Mouse (Mus musculus) forebrain, embryonic 14.5 days (tissue): ENCODE measurements at regions not wholly inside any gene's neighbourhood (a gene's known extent, or its start where the extent isn't known, plus 50 kb on each side); places are given as distances from the start of the nearest gene placed in this dataset.

Experiments used
- ATAC-seq: fragments of 200-750 bp; cut with Nextera tagmentation; 2 replicates; pipeline ENCODE4 v1.8.0; 2017; ENCODE audit warnings: mild to moderate bottlenecking, moderate library complexity
- DNase-seq: peaks from one replicate; pipeline ENCODE4 v3.0.0-alpha.2; 2015; ENCODE audit warnings: low spot score
- H3K27ac ChIP-seq: fragments of 300-500 bp; sonication (generic); 2 replicates; pipeline ENCODE4 v1.5.1; 2014; ENCODE audit warnings: low read depth, mild to moderate bottlenecking, control low read depth, low read length, moderate library complexity
- H3K27me3 ChIP-seq: fragments of 300-500 bp; sonication (generic); replicated peaks from 2 replicates; pipeline ENCODE4 v1.6.1; 2014; ENCODE audit warnings: low read length, control low read depth, mixed read lengths; ENCODE audit not compliant: control insufficient read depth, insufficient read depth
- H3K36me3 ChIP-seq: fragments of 300-500 bp; sonication (generic); 2 replicates; pipeline ENCODE4 v1.6.1; 2014; ENCODE audit warnings: low read length, control low read depth; ENCODE audit not compliant: control insufficient read depth, insufficient read depth
- H3K4me1 ChIP-seq: fragments of 300-500 bp; sonication (generic); 2 replicates; pipeline ENCODE4 v1.6.1; 2014; ENCODE audit warnings: antibody characterized with exemption, low read length, control low read depth; ENCODE audit not compliant: control insufficient read depth, insufficient read depth
- H3K4me2 ChIP-seq: fragments of 300-500 bp; sonication (generic); 2 replicates; pipeline ENCODE4 v1.6.1; 2014; ENCODE audit warnings: mild to moderate bottlenecking, control low read depth, low read length
- H3K4me3 ChIP-seq: fragments of 300-500 bp; sonication (generic); 2 replicates; pipeline ENCODE4 v1.5.1; 2014; ENCODE audit warnings: low read depth, low read length, control low read depth
- H3K9ac ChIP-seq: fragments of 300-500 bp; sonication (generic); 2 replicates; pipeline ENCODE4 v1.6.1; 2014; ENCODE audit warnings: mild to moderate bottlenecking, low read length, control low read depth, moderate library complexity
- H3K9me3 ChIP-seq: fragments of 300-500 bp; sonication (generic); replicated peaks from 2 replicates; pipeline ENCODE4 v1.6.1; 2016; ENCODE audit warnings: low read length, control low read depth, mixed read lengths; ENCODE audit not compliant: control insufficient read depth
- WGBS: fragments of 180-500 bp; shearing (Covaris S2); extraction: QIAGEN DNeasy Blood & Tissue Kit; methylation state at CpG from one replicate; pipeline ENCODE4 v1.1.7; 2014; 5-methylcytosine and 5-hydroxymethylcytosine counted together

GRCm38 (mm10) chr3:159689743-159690142, 90.8 kb downstream of the Rpe65 start:
- no peak overlapping the region for H3K9ac ChIP-seq
- no peak for ATAC-seq
- DNase-seq, result peak; percentile 3
- no peaks in the 10 kb centered on the region for H3K4me1 ChIP-seq
- no peak overlapping the region for H3K4me2 ChIP-seq
- H3K27me3 ChIP-seq, result no peaks in the 10 kb centered on the region
- no peaks in the 10 kb centered on the region for H3K9me3 ChIP-seq
- H3K4me3 ChIP-seq, result no peak overlapping the region
- no peak overlapping the region for H3K27ac ChIP-seq
- no peaks in the 10 kb centered on the region for H3K36me3 ChIP-seq

- ATAC-seq (peak; percentile 77), DNase-seq (peak; percentile 42)
- no peaks in the 10 kb centered on the region for H3K9me3 ChIP-seq
- no peak overlapping the region for H3K9ac ChIP-seq
- H3K4me3 ChIP-seq, result no peak overlapping the region
- 29% methylated on average over 2 of the region's 2 CpGs for WGBS
- no peaks in the 10 kb centered on the region for H3K27me3 ChIP-seq
- H3K36me3 ChIP-seq, result no peaks in the 10 kb centered on the region
- H3K4me1 ChIP-seq, result no peaks in the 10 kb centered on the region
- H3K27ac ChIP-seq, result no peak overlapping the region
- no peak overlapping the region for H3K4me2 ChIP-seq
Observed at GRCm38 (mm10) chr3:159724340-159725119, 114.9 kb upstream of the Wls start.

GRCm38 (mm10) chr3:159732201-159732600, 107.3 kb upstream of the Wls start:
- 47% methylated on average over 1 of the region's 1 CpGs for WGBS
- Histone ChIP-seq H3K9me3 (no peaks in the 10 kb centered on the region), H3K27ac (no peak overlapping the region), H3K27me3 (no peaks in the 10 kb centered on the region), H3K9ac (no peak overlapping the region), H3K4me2 (no peak overlapping the region), H3K4me1 (no peaks in the 10 kb centered on the region), H3K4me3 (no peak overlapping the region), H3K36me3 (no peaks in the 10 kb centered on the region)
- no peak for ATAC-seq
- no peak for DNase-seq

DNA sequence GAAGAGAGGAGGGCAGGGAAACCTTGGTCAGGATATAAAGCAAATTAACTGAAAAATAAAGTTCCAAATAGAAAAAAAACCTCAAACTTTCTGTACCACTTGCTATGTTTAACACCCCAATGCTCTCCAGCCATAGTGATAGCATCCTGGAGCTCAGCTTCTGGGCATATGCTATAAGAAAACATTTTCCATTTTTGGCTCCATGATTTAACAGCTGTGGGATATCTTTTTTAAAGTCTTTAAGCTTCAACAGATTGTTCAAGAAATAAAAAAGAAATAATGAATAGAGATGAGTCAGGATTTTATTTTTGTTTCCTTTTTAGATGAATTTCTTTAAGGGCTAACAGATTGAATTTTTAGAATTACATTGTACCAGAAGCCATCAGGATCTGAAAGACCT, 106.3 kb upstream of the Wls start:
- no peaks in the 10 kb centered on the region for H3K4me1 ChIP-seq
- no peak overlapping the region for H3K4me2 ChIP-seq
- no peak for DNase-seq
- no peaks in the 10 kb centered on the region for H3K36me3 ChIP-seq
- no peaks in the 10 kb centered on the region for H3K27me3 ChIP-seq
- ATAC-seq, result no peak
- no peak overlapping the region for H3K4me3 ChIP-seq
- H3K27ac ChIP-seq, result no peak overlapping the region
- H3K9ac ChIP-seq, result no peak overlapping the region
- no peaks in the 10 kb centered on the region for H3K9me3 ChIP-seq

DNA sequence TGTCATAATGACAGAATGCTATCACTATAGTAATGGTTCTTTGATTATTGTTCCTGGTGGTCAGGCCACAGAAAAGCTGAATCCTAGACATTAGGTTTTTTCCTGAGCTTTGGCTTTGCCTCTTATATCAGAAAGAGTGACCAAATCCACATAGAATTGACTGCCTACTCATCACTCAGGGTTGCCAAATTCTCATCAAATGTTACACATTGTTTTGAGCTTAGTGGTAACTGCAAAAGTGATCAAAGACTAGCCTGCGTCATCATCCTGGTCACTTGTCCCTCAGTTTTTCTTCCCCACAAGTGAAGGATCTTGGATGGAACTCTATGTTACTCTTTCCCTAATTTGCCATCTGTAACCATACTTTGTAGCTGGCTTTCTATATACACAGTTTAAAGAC, 104.9 kb upstream of the Wls start:
- no peak for ATAC-seq

GRCm38 (mm10) chr3:159736070-159736469, 103.4 kb upstream of the Wls start:
- no peak for DNase-seq
- H3K4me3 ChIP-seq, result no peak overlapping the region
- H3K9ac ChIP-seq, result no peak overlapping the region
- no peak overlapping the region for H3K4me2 ChIP-seq
- no peak overlapping the region for H3K27ac ChIP-seq
- 76% methylated on average over 1 of the region's 1 CpGs for WGBS
- H3K36me3 ChIP-seq, result no peaks in the 10 kb centered on the region
- H3K27me3 ChIP-seq, result no peaks in the 10 kb centered on the region
- no peaks in the 10 kb centered on the region for H3K4me1 ChIP-seq
- no peak for ATAC-seq
- H3K9me3 ChIP-seq, result no peaks in the 10 kb centered on the region

More for the DNA sequence above, 104.9 kb upstream of the Wls start:
- H3K4me3 ChIP-seq, result no peak overlapping the region
- DNase-seq, result no peak
- WGBS, result 97% methylated on average over 1 of the region's 1 CpGs
- no peaks in the 10 kb centered on the region for H3K4me1 ChIP-seq
- no peak overlapping the region for H3K27ac ChIP-seq
- H3K4me2 ChIP-seq, result no peak overlapping the region
- H3K9me3 ChIP-seq, result no peaks in the 10 kb centered on the region
- no peaks in the 10 kb centered on the region for H3K27me3 ChIP-seq
- no peaks in the 10 kb centered on the region for H3K36me3 ChIP-seq
- no peak overlapping the region for H3K9ac ChIP-seq

DNA sequence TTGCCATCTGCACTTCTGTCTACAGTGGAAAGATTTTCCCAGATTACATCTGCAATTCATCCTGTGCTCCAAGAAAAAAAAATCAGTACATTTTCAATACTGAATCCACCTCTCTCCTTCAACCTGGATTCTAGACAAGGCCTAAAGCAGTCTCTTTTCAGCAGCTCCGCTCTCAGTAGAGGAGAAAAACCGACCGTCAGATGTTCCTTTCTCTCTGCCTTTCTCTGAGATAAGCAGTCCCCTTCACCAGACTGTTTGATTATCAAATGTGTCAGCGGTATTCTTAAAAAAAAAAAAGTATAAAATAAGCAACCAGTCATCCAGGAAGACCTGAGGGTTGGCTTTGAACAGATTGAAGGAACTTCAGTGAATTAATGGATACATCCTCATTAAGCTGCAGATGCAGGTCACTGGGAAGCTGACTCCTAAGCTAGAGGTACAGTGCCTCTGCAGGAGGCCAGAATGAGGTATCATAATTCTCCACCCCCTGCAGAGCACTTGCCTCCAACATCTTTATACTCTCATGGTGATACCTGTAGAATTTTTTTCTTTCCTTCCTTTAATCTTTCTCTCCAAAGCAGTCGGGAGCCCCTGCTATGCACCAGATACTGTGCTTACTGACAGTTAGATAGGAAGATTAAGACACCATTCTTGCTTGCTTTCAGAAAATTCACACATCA, 98.7 kb upstream of the Wls start:
- no peaks in the 10 kb centered on the region for H3K9me3 ChIP-seq
- no peak overlapping the region for H3K4me3 ChIP-seq
- ATAC-seq, result no peak
- H3K36me3 ChIP-seq, result no peaks in the 10 kb centered on the region
- no peaks in the 10 kb centered on the region for H3K4me1 ChIP-seq
- 67% methylated on average over 5 of the region's 5 CpGs for WGBS
- no peaks in the 10 kb centered on the region for H3K27me3 ChIP-seq
- DNase-seq, result peak; percentile 19
- no peak overlapping the region for H3K27ac ChIP-seq
- H3K9ac ChIP-seq, result no peak overlapping the region
- no peak overlapping the region for H3K4me2 ChIP-seq

DNA sequence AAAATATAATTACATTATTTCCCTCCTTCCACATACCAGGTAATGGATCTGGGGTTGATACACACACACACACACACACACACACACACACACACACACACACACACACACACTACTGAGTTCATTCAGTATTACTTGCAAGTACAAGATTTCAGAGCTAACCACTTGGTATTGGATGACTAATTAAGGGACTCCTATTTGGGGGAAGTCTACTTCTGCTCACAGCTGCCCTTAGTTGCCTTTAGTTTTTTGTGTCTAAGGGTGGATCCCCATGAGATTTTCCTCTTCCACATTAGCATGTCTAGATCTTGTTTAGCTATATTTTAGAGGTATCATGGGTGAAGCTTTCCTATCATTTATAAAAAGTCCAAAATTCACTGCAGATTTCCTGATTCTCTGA, 97.7 kb upstream of the Wls start:
- H3K36me3 ChIP-seq, result no peaks in the 10 kb centered on the region
- H3K4me1 ChIP-seq, result no peaks in the 10 kb centered on the region
- no peak for ATAC-seq

DNA sequence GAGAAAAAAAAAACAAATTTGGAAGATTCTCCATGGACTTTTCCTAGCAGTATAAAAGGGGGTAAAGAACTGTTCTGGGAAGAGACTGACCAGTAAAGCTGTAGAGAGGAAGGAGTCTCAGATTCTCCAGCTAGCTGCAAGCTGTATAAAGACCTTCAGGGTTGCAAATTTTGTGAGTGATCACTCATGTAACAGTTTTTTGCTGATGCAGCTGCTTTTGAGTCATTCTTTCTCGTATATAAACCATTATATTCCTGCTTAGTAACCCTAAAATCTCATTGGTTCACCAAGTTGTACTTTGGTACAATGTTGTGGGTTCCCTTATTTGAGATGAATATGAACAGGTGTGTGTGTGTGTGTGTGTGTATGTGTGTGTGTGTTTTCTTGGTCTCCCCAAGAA, 79.7 kb upstream of the Wls start:
- no peaks in the 10 kb centered on the region for H3K27me3 ChIP-seq
- H3K4me2 ChIP-seq, result no peak overlapping the region
- H3K36me3 ChIP-seq, result no peaks in the 10 kb centered on the region
- WGBS, result 74% methylated on average over 1 of the region's 1 CpGs
- no peaks in the 10 kb centered on the region for H3K4me1 ChIP-seq
- H3K9me3 ChIP-seq, result no peaks in the 10 kb centered on the region
- H3K9ac ChIP-seq, result no peak overlapping the region
- no peak for DNase-seq
- no peak for ATAC-seq
- no peak overlapping the region for H3K27ac ChIP-seq
- H3K4me3 ChIP-seq, result no peak overlapping the region

More for the DNA sequence above, 97.7 kb upstream of the Wls start:
- Histone ChIP-seq H3K27me3 (no peaks in the 10 kb centered on the region), H3K4me2 (no peak overlapping the region), H3K9me3 (no peaks in the 10 kb centered on the region), H3K4me3 (no peak overlapping the region), H3K9ac (no peak overlapping the region), H3K27ac (no peak overlapping the region)
- DNase-seq, result no peak
